Mouse (Mus musculus) hindbrain, embryonic 11.5 days (tissue): ENCODE data around the gene Ccdc33. TPM values are rescaled to one million over a fixed set of nuclear protein-coding genes. Genes with fewer than 3 reads are reported as not detected.

Experiments used
- ATAC-seq: fragments of 200-750 bp; cut with Nextera tagmentation; 2 replicates; pipeline ENCODE4 v1.8.0; 2017; ENCODE audit warnings: mild to moderate bottlenecking, moderate TSS enrichment, moderate library complexity; ENCODE audit not compliant: low FRiP score
- DNase-seq: peaks from one replicate; pipeline ENCODE4 v3.0.0-alpha.2; 2015; ENCODE audit warnings: low spot score
- H3K27ac ChIP-seq: fragments of 300-500 bp; sonication (generic); 2 replicates; pipeline ENCODE4 v1.5.1; 2014; ENCODE audit warnings: mild to moderate bottlenecking, low read depth, low read length
- H3K27me3 ChIP-seq: fragments of 300-500 bp; sonication (generic); 2 replicates; pipeline ENCODE4 v1.6.1; 2014; ENCODE audit warnings: mild to moderate bottlenecking, low read length, moderate library complexity, mixed read lengths; ENCODE audit not compliant: control insufficient read depth, insufficient read depth
- H3K36me3 ChIP-seq: fragments of 300-500 bp; sonication (generic); 2 replicates; pipeline ENCODE4 v1.6.1; 2014; ENCODE audit warnings: mild to moderate bottlenecking, low read length, moderate library complexity, mixed read lengths; ENCODE audit not compliant: control insufficient read depth, insufficient read depth
- H3K4me1 ChIP-seq: fragments of 300-500 bp; sonication (generic); replicated peaks from 2 replicates; pipeline ENCODE4 v1.6.1; 2014; ENCODE audit warnings: low read length, mixed read lengths; ENCODE audit not compliant: control insufficient read depth, insufficient read depth
- H3K4me2 ChIP-seq: fragments of 300-500 bp; sonication (generic); replicated peaks from 2 replicates; pipeline ENCODE4 v1.6.1; 2014; ENCODE audit warnings: mild to moderate bottlenecking, low read depth, low read length
- H3K4me3 ChIP-seq: fragments of 300-500 bp; sonication (generic); 2 replicates; pipeline ENCODE4 v1.5.1; 2014; ENCODE audit warnings: low read depth, low read length
- H3K9ac ChIP-seq: fragments of 300-500 bp; sonication (generic); 2 replicates; pipeline ENCODE4 v1.6.1; 2014; ENCODE audit warnings: low read depth, low read length
- H3K9me3 ChIP-seq: fragments of 300-500 bp; sonication (generic); 2 replicates; pipeline ENCODE4 v1.6.1; 2016; ENCODE audit warnings: low read length; ENCODE audit not compliant: control insufficient read depth
- WGBS: fragments of 180-500 bp; shearing (Covaris S2); extraction: QIAGEN DNeasy Blood & Tissue Kit; methylation state at CpG from one replicate; pipeline ENCODE4 v1.1.7; 2014; 5-methylcytosine and 5-hydroxymethylcytosine counted together
- polyA plus RNA-seq: library from polyadenylated mRNA; unstranded; fragments of >200 nt; fragmentation: Nextera tagmentation; extraction: Ambion mirVana; gene quantifications from 2 replicates; pipeline ENCODE4 v1.2.1, GENCODE M21; 2014

Gene Ccdc33
- polyA plus RNA-seq, 1 experiment from 2014 or later = 0.99 TPM

GRCm38 (mm10) chr9:58074561-58074960 is 44.1 kb downstream of the Ccdc33 start:
- Histone ChIP-seq H3K4me1 (0 out of 2 replicates have a peak, but pooled peaks cover 5% of the 10 kb centered on the region), H3K4me2 (no peak overlapping the region), H3K9ac (no peak overlapping the region), H3K9me3 (no peaks in the 10 kb centered on the region), H3K27me3 (no peaks in the 10 kb centered on the region), H3K36me3 (no peaks in the 10 kb centered on the region), H3K4me3 (no peak overlapping the region), H3K27ac (no peak overlapping the region)
- ATAC-seq (no peak), DNase-seq (no peak)
- WGBS = 59% methylated on average over 3 of the region's 3 CpGs

- Histone ChIP-seq H3K9me3 (no peaks in the 10 kb centered on the region), H3K4me3 (no peak overlapping the region), H3K27me3 (no peaks in the 10 kb centered on the region), H3K36me3 (no peaks in the 10 kb centered on the region), H3K9ac (no peak overlapping the region), H3K27ac (no peak overlapping the region), H3K4me2 (no peak overlapping the region), H3K4me1 (peaks cover 9% of the 10 kb centered on the region; the same call in 1 of the 2 replicates)
- no peak for DNase-seq
- WGBS = 91% methylated on average over 3 of the region's 3 CpGs
- ATAC-seq = no peak
Observed at GRCm38 (mm10) chr9:58067546-58067945, 51.1 kb downstream of the Ccdc33 start.

- H3K27me3 ChIP-seq = no peaks in the 10 kb centered on the region
- H3K4me2 ChIP-seq = no peak overlapping the region
- ATAC-seq (no peak), DNase-seq (no peak)
- no peak overlapping the region for H3K4me3 ChIP-seq
- H3K36me3 ChIP-seq = no peaks in the 10 kb centered on the region
- H3K27ac ChIP-seq = no peak overlapping the region
- no peaks in the 10 kb centered on the region for H3K9me3 ChIP-seq
- no peak overlapping the region for H3K9ac ChIP-seq
- 84% methylated on average over 6 of the region's 6 CpGs for WGBS
- peaks cover 6% of the 10 kb centered on the region; the same call in 1 of the 2 replicates for H3K4me1 ChIP-seq
Observed at GRCm38 (mm10) chr9:58066731-58067095, 51.9 kb downstream of the Ccdc33 start.

DNA sequence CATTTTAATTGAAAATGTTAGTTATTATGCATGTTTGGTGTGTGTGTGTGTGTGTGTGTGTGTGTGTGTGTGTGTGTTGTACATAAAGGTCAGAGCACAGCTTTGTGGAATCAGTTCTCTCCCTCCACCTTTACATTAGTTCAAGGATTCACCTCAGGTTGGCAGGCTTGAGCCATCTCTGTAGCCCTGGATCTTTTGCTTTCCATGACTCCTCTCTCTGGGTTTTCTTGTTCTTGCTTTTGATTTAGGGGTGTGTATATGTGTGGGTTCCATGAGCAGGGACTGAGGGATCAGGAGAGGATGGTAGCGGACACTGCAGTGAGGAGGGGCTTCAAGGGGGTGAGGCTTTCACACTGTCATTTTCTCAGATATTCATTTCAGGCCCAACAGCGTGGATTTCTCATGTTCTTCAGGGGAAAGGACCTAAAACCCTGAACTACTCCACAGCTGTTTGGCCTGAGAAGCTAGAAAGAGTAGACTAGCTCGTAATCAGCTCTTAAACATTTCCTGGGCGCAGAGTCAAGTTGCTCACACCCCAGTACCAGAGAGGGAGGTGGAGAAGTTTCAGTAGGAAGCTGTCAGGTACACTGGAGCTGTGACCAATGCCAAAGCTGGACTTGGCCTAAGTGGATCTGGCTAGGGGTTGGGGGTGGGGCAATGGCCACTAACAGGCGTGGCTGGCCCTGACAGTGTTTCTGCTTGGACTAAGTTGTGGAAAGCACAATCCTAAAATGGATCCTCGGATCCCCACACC is 52.5 kb downstream of the Ccdc33 start:
- 83% methylated on average over 6 of the region's 6 CpGs for WGBS
- Histone ChIP-seq H3K9me3 (no peaks in the 10 kb centered on the region), H3K27me3 (no peaks in the 10 kb centered on the region), H3K9ac (no peak overlapping the region), H3K36me3 (no peaks in the 10 kb centered on the region), H3K4me3 (no peak overlapping the region), H3K4me1 (peaks cover 5% of the 10 kb centered on the region; the same call in 1 of the 2 replicates), H3K27ac (no peak overlapping the region), H3K4me2 (no peak overlapping the region)
- ATAC-seq = no peak
- DNase-seq = no peak

DNA sequence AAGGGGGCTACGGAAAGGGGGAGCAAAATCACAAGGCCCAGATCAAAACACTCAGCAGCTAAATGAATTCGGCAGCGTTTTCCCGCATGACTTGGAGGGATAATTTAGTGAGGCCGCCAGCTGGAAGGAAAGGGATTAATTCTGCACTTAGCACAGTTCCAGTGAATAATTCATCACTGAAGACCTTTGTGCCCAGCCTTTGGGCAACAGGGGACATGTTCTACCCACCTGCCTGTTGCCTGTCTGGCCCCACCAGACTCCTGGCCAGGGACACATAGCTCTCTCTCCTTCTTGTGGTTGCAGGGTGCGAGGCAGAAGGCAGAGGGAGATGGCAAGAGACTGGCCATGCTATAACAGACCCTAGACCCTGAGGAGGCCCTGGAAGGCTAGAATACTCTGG is 53.1 kb downstream of the Ccdc33 start:
- Histone ChIP-seq H3K4me2 (no peak overlapping the region), H3K27me3 (no peaks in the 10 kb centered on the region), H3K4me3 (no peak overlapping the region), H3K4me1 (peaks cover 4% of the 10 kb centered on the region; the same call in 1 of the 2 replicates), H3K36me3 (no peaks in the 10 kb centered on the region), H3K9ac (no peak overlapping the region), H3K9me3 (no peaks in the 10 kb centered on the region), H3K27ac (peak overlapping the region; percentile 54; the same call in 1 of the 2 replicates)
- DNase-seq (no peak), ATAC-seq (no peak)
- WGBS = 41% methylated on average over 6 of the region's 6 CpGs

GRCm38 (mm10) chr9:58063531-58063930 is 55.1 kb downstream of the Ccdc33 start, which contains the start of gene Stra6:
Gene Stra6 (plus strand): TSS chr9:58063788.
- Histone ChIP-seq H3K4me1 (peaks cover 4% of the 10 kb centered on the region; the same call in 1 of the 2 replicates), H3K36me3 (no peaks in the 10 kb centered on the region), H3K9me3 (no peaks in the 10 kb centered on the region), H3K4me2 (no peak within 1 kb of the TSS), H3K27ac (no peak within 1 kb of the TSS), H3K4me3 (no peak within 1 kb of the TSS), H3K27me3 (no peaks in the 10 kb centered on the region), H3K9ac (no peak within 1 kb of the TSS)
- 24% methylated on average over 3 of the region's 3 CpGs for WGBS
- DNase-seq (no peak), ATAC-seq (no peak)

- H3K9me3 ChIP-seq = no peaks in the 10 kb centered on the region
- ATAC-seq = peak; percentile 72
- no peaks in the 10 kb centered on the region; the same call in 1 of the 2 replicates for H3K27me3 ChIP-seq
- H3K4me2 ChIP-seq = no peak overlapping the region
- peak overlapping the region; percentile 70 for H3K27ac ChIP-seq
- no peak overlapping the region for H3K9ac ChIP-seq
- DNase-seq = peak; percentile 85
- no peaks in the 10 kb centered on the region for H3K36me3 ChIP-seq
- H3K4me3 ChIP-seq = no peak overlapping the region
- WGBS = 9% methylated on average over 23 of the region's 23 CpGs
- peaks cover 4% of the 10 kb centered on the region; the same call in 1 of the 2 replicates for H3K4me1 ChIP-seq
Observed at GRCm38 (mm10) chr9:58060677-58061667, 57.7 kb downstream of the Ccdc33 start.

- no peak overlapping the region for H3K4me3 ChIP-seq
- no peak overlapping the region for H3K27ac ChIP-seq
- DNase-seq = no peak
- H3K9ac ChIP-seq = no peak overlapping the region
- no peak overlapping the region for H3K4me2 ChIP-seq
- H3K36me3 ChIP-seq = no peaks in the 10 kb centered on the region
- 59% methylated on average over 1 of the region's 1 CpGs for WGBS
- ATAC-seq = no peak
- peaks cover 3% of the 10 kb centered on the region; the same call in 1 of the 2 replicates for H3K4me1 ChIP-seq
- H3K9me3 ChIP-seq = no peaks in the 10 kb centered on the region
- no peaks in the 10 kb centered on the region; the same call in 1 of the 2 replicates for H3K27me3 ChIP-seq
Observed at GRCm38 (mm10) chr9:58059920-58060319, 58.7 kb downstream of the Ccdc33 start.
